Mouse (Mus musculus): ENCODE data around the gene Piwil1. TPM values are rescaled to one million over a fixed set of nuclear protein-coding genes. Genes with fewer than 3 reads are reported as not detected.

The Piwil1 gene
- polyA plus RNA-seq, 1 experiment from 2014 or later = 0.18 TPM

GRCm38 (mm10) chr5:128761118-128761517 lies 58.8 kb downstream of the Piwil1 start:
- ATAC-seq (ENCODE audit: low FRiP score, low read depth) = no peak
- H3K9ac ChIP-seq = no peak overlapping the region
- H3K27ac ChIP-seq = no peak overlapping the region
- 42% methylated on average over 8 of the region's 8 CpGs for WGBS
- H3K4me3 ChIP-seq = no peak overlapping the region
- H3K27me3 ChIP-seq (replicated peaks) = no peaks in the 10 kb centered on the region
- H3K9me3 ChIP-seq = no peaks in the 10 kb centered on the region
- no peaks in the 10 kb centered on the region; the same call in 1 of the 2 replicates for H3K36me3 ChIP-seq
- H3K4me1 ChIP-seq = 0 out of 2 replicates have a peak, but pooled peaks cover 7% of the 10 kb centered on the region
- no peak overlapping the region for H3K4me2 ChIP-seq (replicated peaks)

- Histone ChIP-seq H3K27me3 (replicated peaks) (no peaks in the 10 kb centered on the region), H3K27ac (no peak overlapping the region), H3K4me1 (peaks cover 8% of the 10 kb centered on the region), H3K9me3 (no peaks in the 10 kb centered on the region), H3K36me3 (no peaks in the 10 kb centered on the region), H3K4me3 (no peak overlapping the region), H3K4me2 (replicated peaks) (peak overlapping the region; percentile 44), H3K9ac (no peak overlapping the region)
- ATAC-seq (ENCODE audit: low FRiP score, low read depth) = peak; percentile 75
- WGBS = 6% methylated on average over 10 of the region's 10 CpGs
These were observed 66.8 kb downstream of the Piwil1 start for GRCm38 (mm10) chr5:128769026-128769631.

GRCm38 (mm10) chr5:128776386-128776785 lies 74.1 kb downstream of the Piwil1 start:
- no peak overlapping the region for H3K4me3 ChIP-seq
- no peak overlapping the region for H3K9ac ChIP-seq
- H3K4me2 ChIP-seq (replicated peaks) = no peak overlapping the region
- no peaks in the 10 kb centered on the region for H3K4me1 ChIP-seq
- no peaks in the 10 kb centered on the region for H3K27me3 ChIP-seq (replicated peaks)
- no peak for ATAC-seq (ENCODE audit: low FRiP score, low read depth)
- H3K9me3 ChIP-seq = no peaks in the 10 kb centered on the region
- 72% methylated on average over 2 of the region's 2 CpGs for WGBS
- H3K27ac ChIP-seq = no peak overlapping the region
- peaks cover 6% of the 10 kb centered on the region for H3K36me3 ChIP-seq

GRCm38 (mm10) chr5:128781621-128782020 lies 79.3 kb downstream of the Piwil1 start:
- no peaks in the 10 kb centered on the region for H3K27me3 ChIP-seq (replicated peaks)
- no peak for ATAC-seq (ENCODE audit: low FRiP score, low read depth)
- H3K9ac ChIP-seq = no peak overlapping the region
- WGBS = 73% methylated on average over 22 of the region's 22 CpGs
- H3K36me3 ChIP-seq = peaks cover 6% of the 10 kb centered on the region
- H3K4me2 ChIP-seq (replicated peaks) = no peak overlapping the region
- H3K4me3 ChIP-seq = no peak overlapping the region
- H3K9me3 ChIP-seq = no peaks in the 10 kb centered on the region
- H3K27ac ChIP-seq = no peak overlapping the region
- H3K4me1 ChIP-seq = peaks cover 12% of the 10 kb centered on the region

- Histone ChIP-seq H3K27me3 (replicated peaks) (no peaks in the 10 kb centered on the region), H3K36me3 (peaks cover 8% of the 10 kb centered on the region; the same call in 1 of the 2 replicates), H3K9ac (no peak overlapping the region), H3K4me3 (no peak overlapping the region), H3K4me2 (replicated peaks) (no peak overlapping the region), H3K27ac (no peak overlapping the region), H3K9me3 (no peaks in the 10 kb centered on the region; the same call in 1 of the 2 replicates), H3K4me1 (no peaks in the 10 kb centered on the region)
- ATAC-seq (ENCODE audit: low FRiP score, low read depth) = no peak
- 89% methylated on average over 5 of the region's 5 CpGs for WGBS
These were observed 98.3 kb downstream of the Piwil1 start for GRCm38 (mm10) chr5:128800592-128800991.

Other genes starting within 250 kb of the Piwil1 start
- gene Fzd10, start 101.7 kb upstream of the Piwil1 start, polyA plus RNA-seq (2016; fragmentation: Nextera tagmentation; extraction: Ambion mirVana) = 20.4 and 23.1 TPM in 2 replicates

Measured in neural tube, embryonic 12.5 days (tissue).